Mouse (Mus musculus): ENCODE measurements around the gene Fkbp8. TPM values are rescaled to one million over a fixed set of nuclear protein-coding genes. Genes with fewer than 3 reads are reported as not detected.

Gene Fkbp8
- polyA plus RNA-seq, 1 experiment: 255 TPM

- Histone ChIP-seq H3K4me1 (ENCODE audit: control insufficient read depth) (peaks cover 72% of the 10 kb centered on the region), H3K9me3 (ENCODE audit: control insufficient read depth, low read length) (peaks cover under 1% of the 10 kb centered on the region; the same call in 1 of the 2 replicates), H3K36me3 (ENCODE audit: control insufficient read depth) (peaks cover 24% of the 10 kb centered on the region), H3K27me3 (ENCODE audit: control insufficient read depth) (peaks cover 65% of the 10 kb centered on the region), H3K4me3 (replicated peaks) (peak overlapping the region; percentile 61)
- TF ChIP-seq GATA1 (IDR thresholded peaks at IDR 0.05; ENCODE audit: low read length) (peak; percentile 28; the same call in 1 of the 2 replicates), TAL1 (IDR thresholded peaks at IDR 0.05; ENCODE audit: low read length) (no peak)
These were observed 26.9 kb upstream of the Fkbp8 start for GRCm38 (mm10) chr8:70500386-70501301.

- H3K27me3 ChIP-seq (ENCODE audit: control insufficient read depth): peaks cover 52% of the 10 kb centered on the region
- peaks cover 27% of the 10 kb centered on the region for H3K36me3 ChIP-seq (ENCODE audit: control insufficient read depth)
- H3K4me1 ChIP-seq (ENCODE audit: control insufficient read depth): peaks cover 82% of the 10 kb centered on the region
- H3K9me3 ChIP-seq (ENCODE audit: control insufficient read depth, low read length): no peaks in the 10 kb centered on the region
- no peak for TF ChIP-seq GATA1 (IDR thresholded peaks at IDR 0.05; ENCODE audit: low read length)
- H3K4me3 ChIP-seq (replicated peaks): peak overlapping the region; percentile 51
These were observed 25.5 kb upstream of the Fkbp8 start for GRCm38 (mm10) chr8:70501820-70502529.

GRCm38 (mm10) chr8:70502540-70502939 is 25.0 kb upstream of the Fkbp8 start:
- H3K9me3 ChIP-seq (ENCODE audit: control insufficient read depth, low read length): no peaks in the 10 kb centered on the region
- TF ChIP-seq GATA1 (IDR thresholded peaks at IDR 0.05; ENCODE audit: low read length): no peak
- TF ChIP-seq TAL1 (IDR thresholded peaks at IDR 0.05; ENCODE audit: low read length): no peak
- H3K27me3 ChIP-seq (ENCODE audit: control insufficient read depth): peaks cover 46% of the 10 kb centered on the region
- H3K36me3 ChIP-seq (ENCODE audit: control insufficient read depth): peaks cover 32% of the 10 kb centered on the region
- peaks cover 84% of the 10 kb centered on the region for H3K4me1 ChIP-seq (ENCODE audit: control insufficient read depth)
- H3K4me3 ChIP-seq (replicated peaks): peak overlapping the region; percentile 51

GRCm38 (mm10) chr8:70503062-70503750 is 24.3 kb upstream of the Fkbp8 start:
- H3K4me1 ChIP-seq (ENCODE audit: control insufficient read depth): peaks cover 90% of the 10 kb centered on the region
- H3K27me3 ChIP-seq (ENCODE audit: control insufficient read depth): peaks cover 40% of the 10 kb centered on the region
- no peaks in the 10 kb centered on the region for H3K9me3 ChIP-seq (ENCODE audit: control insufficient read depth, low read length)
- H3K36me3 ChIP-seq (ENCODE audit: control insufficient read depth): peaks cover 39% of the 10 kb centered on the region
- peak overlapping the region; percentile 51 for H3K4me3 ChIP-seq (replicated peaks)
- TF ChIP-seq TAL1 (IDR thresholded peaks at IDR 0.05; ENCODE audit: low read length) (no peak), GATA1 (IDR thresholded peaks at IDR 0.05; ENCODE audit: low read length) (no peak)

GRCm38 (mm10) chr8:70504291-70504716 is 23.2 kb upstream of the Fkbp8 start:
- H3K36me3 ChIP-seq (ENCODE audit: control insufficient read depth): peaks cover 50% of the 10 kb centered on the region
- no peak overlapping the region for H3K4me3 ChIP-seq (replicated peaks)
- no peaks in the 10 kb centered on the region for H3K9me3 ChIP-seq (ENCODE audit: control insufficient read depth, low read length)
- peaks cover 29% of the 10 kb centered on the region for H3K27me3 ChIP-seq (ENCODE audit: control insufficient read depth)
- TF ChIP-seq TAL1 (IDR thresholded peaks at IDR 0.05; ENCODE audit: low read length) (no peak), GATA1 (IDR thresholded peaks at IDR 0.05; ENCODE audit: low read length) (no peak)
- H3K4me1 ChIP-seq (ENCODE audit: control insufficient read depth): peaks cover 89% of the 10 kb centered on the region

- Histone ChIP-seq H3K27me3 (ENCODE audit: control insufficient read depth) (peaks cover 26% of the 10 kb centered on the region), H3K9me3 (ENCODE audit: control insufficient read depth, low read length) (no peaks in the 10 kb centered on the region), H3K36me3 (ENCODE audit: control insufficient read depth) (peaks cover 54% of the 10 kb centered on the region), H3K4me1 (ENCODE audit: control insufficient read depth) (peaks cover 88% of the 10 kb centered on the region), H3K4me3 (replicated peaks) (peak overlapping the region; percentile 83)
- no peak for TF ChIP-seq GATA1 (IDR thresholded peaks at IDR 0.05; ENCODE audit: low read length)
- TF ChIP-seq TAL1 (IDR thresholded peaks at IDR 0.05; ENCODE audit: low read length): no peak
These were observed 22.7 kb upstream of the Fkbp8 start for GRCm38 (mm10) chr8:70504851-70505250.

GRCm38 (mm10) chr8:70505698-70506327 is 21.7 kb upstream of the Fkbp8 start:
- peaks cover 78% of the 10 kb centered on the region for H3K4me1 ChIP-seq (ENCODE audit: control insufficient read depth)

GRCm38 (mm10) chr8:70506328-70507026 is 21.0 kb upstream of the Fkbp8 start, which contains the start of gene Rex1bd:
TSS of gene Rex1bd (minus strand) at chr8:70506752.
- Histone ChIP-seq H3K27me3 (ENCODE audit: control insufficient read depth) (peaks cover 17% of the 10 kb centered on the region), H3K9me3 (ENCODE audit: control insufficient read depth, low read length) (no peaks in the 10 kb centered on the region), H3K36me3 (ENCODE audit: control insufficient read depth) (peaks cover 54% of the 10 kb centered on the region), H3K4me1 (ENCODE audit: control insufficient read depth) (peaks cover 75% of the 10 kb centered on the region), H3K4me3 (replicated peaks) (peak within 1 kb of the TSS; percentile 83)
- TF ChIP-seq GATA1 (IDR thresholded peaks at IDR 0.05; ENCODE audit: low read length) (no peak), TAL1 (IDR thresholded peaks at IDR 0.05; ENCODE audit: low read length) (no peak)

More at GRCm38 (mm10) chr8:70505698-70506327, 21.7 kb upstream of the Fkbp8 start:
- Histone ChIP-seq H3K4me3 (replicated peaks) (peak overlapping the region; percentile 83), H3K27me3 (ENCODE audit: control insufficient read depth) (peaks cover 22% of the 10 kb centered on the region), H3K9me3 (ENCODE audit: control insufficient read depth, low read length) (no peaks in the 10 kb centered on the region), H3K36me3 (ENCODE audit: control insufficient read depth) (peaks cover 54% of the 10 kb centered on the region)
- TF ChIP-seq TAL1 (IDR thresholded peaks at IDR 0.05; ENCODE audit: low read length) (no peak), GATA1 (IDR thresholded peaks at IDR 0.05; ENCODE audit: low read length) (no peak)
